Mouse (Mus musculus): ENCODE measurements at regions not wholly inside any gene's neighbourhood (a gene's known extent, or its start where the extent isn't known, plus 50 kb on each side); places are given as distances from the start of the nearest gene placed in this dataset.
A peak's percentile ranks its signal among the peaks of the same experiment; 100 is the strongest.

- no peak for DNase-seq (ENCODE audit: low spot score in 2 of 2)
These were observed 92.0 kb upstream of the Hpgd start for GRCm38 (mm10) chr8:56202342-56202741.

GRCm38 (mm10) chr8:56211922-56212635 lies 82.3 kb upstream of the Hpgd start:
- DNase-seq (ENCODE audit: low spot score in 2 of 2), result no peak

GRCm38 (mm10) chr8:56218837-56219236 lies 75.5 kb upstream of the Hpgd start:
- no peak for DNase-seq (ENCODE audit: low spot score in 2 of 2)

GRCm38 (mm10) chr8:56219391-56219790 lies 75.0 kb upstream of the Hpgd start:
- DNase-seq (ENCODE audit: low spot score in 2 of 2), result no peak

GRCm38 (mm10) chr8:56223010-56223409 lies 71.4 kb upstream of the Hpgd start:
- DNase-seq (ENCODE audit: low spot score in 2 of 2), result no peak

GRCm38 (mm10) chr8:56230645-56231330 lies 63.6 kb upstream of the Hpgd start:
- DNase-seq (ENCODE audit: low spot score in 2 of 2), result no peak

GRCm38 (mm10) chr8:56231930-56232329 lies 62.5 kb upstream of the Hpgd start:
- DNase-seq (ENCODE audit: low spot score in 2 of 2), result no peak

GRCm38 (mm10) chr8:56232552-56232951 lies 61.8 kb upstream of the Hpgd start:
- DNase-seq (ENCODE audit: low spot score in 2 of 2), result peak; percentile 2 to 34

- DNase-seq (ENCODE audit: low spot score in 2 of 2), result no peak
These were observed 60.6 kb upstream of the Hpgd start for GRCm38 (mm10) chr8:56233816-56234215.

- no peak for DNase-seq (ENCODE audit: low spot score in 2 of 2)
These were observed 60.1 kb upstream of the Hpgd start for GRCm38 (mm10) chr8:56234238-56234637.

GRCm38 (mm10) chr8:56243330-56243729 lies 51.1 kb upstream of the Hpgd start:
- no peak for DNase-seq (ENCODE audit: low spot score in 2 of 2)
